Mouse (Mus musculus): ENCODE data around the gene Gm3298. TPM values are rescaled to one million over a fixed set of nuclear protein-coding genes. Genes with fewer than 3 reads are reported as not detected.
"Not testable (repeated sequence)": the region's sequence is repeated elsewhere in the genome, so short reads cannot be mapped to it uniquely, and the experiment has no call there.

Gene Gm3298
- polyA plus RNA-seq (2012; rRNA removed): not detected in 2 replicates

DNA sequence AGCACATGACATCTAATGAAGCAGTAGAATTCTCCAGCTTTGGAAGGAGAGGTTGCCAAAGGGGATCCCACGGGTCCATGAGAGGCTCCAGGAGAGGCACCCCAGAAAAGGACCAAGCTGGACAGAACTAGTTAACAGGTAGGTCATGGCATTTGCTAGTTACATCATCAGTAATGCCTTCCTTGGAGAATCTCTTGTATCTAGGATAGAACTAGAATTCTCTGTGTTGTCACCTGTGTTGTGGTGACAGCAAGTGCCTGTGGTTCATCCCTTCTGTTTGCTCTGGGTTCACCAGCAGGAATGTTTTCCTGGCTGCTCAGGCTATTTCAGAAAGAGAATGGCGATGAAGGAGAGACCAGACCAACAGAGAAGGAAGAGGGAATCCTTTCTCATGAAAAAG, at the start of gene Gm3298:
Gene Gm3298 (plus strand): TSS at position 301 of the 400 bp plus-strand sequence.
- WGBS: 77% methylated on average over 1 of the region's 2 CpGs
- not testable (repeated sequence) for H3K36me3 ChIP-seq (ENCODE audit: control insufficient read depth, insufficient read depth, low read length); H3K4me3 ChIP-seq (ENCODE audit: low read depth, low read length); H3K4me1 ChIP-seq (ENCODE audit: control insufficient read depth, insufficient read depth, insufficient read length, low read length); H3K27me3 ChIP-seq (ENCODE audit: control insufficient read depth, insufficient read depth, low read length); H3K27ac ChIP-seq (ENCODE audit: insufficient read depth, low read depth, low read length)

DNA sequence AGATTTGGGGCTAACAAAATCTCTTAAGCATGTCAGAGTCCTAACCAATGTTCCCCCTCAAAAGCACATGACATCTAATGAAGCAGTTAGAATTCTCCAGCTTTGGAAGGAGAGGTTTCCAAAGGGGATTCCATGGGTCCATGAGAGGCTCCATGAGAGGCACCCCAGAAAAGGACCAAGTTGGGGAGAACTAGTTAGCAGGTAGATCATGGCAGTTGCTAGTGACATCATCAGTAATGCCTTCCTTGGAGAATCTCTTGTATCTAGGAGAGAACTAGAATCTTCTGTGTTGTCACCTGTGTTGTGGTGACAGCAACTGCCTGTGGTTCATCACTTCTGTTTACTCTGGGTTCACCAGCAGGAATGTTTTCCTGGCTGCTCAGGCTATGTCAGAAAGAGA, 32.1 kb upstream of the Gm3298 start, which contains the start of gene Gm8297:
Gene Gm8297 (plus strand): TSS at position 301 of the 400 bp plus-strand sequence.
- not testable (repeated sequence) for H3K36me3 ChIP-seq (ENCODE audit: control insufficient read depth, insufficient read depth, low read length); H3K27me3 ChIP-seq (ENCODE audit: control insufficient read depth, insufficient read depth, low read length)

GRCm38 (mm10) chr14:5050329-5050728, 34.6 kb downstream of the Gm3298 start, which contains the start of gene 4930555G01Rik:
TSS of gene 4930555G01Rik (plus strand) at chr14:5050629.
- H3K4me1 ChIP-seq (ENCODE audit: control insufficient read depth, insufficient read depth, insufficient read length, low read length); H3K27me3 ChIP-seq (ENCODE audit: control insufficient read depth, insufficient read depth, low read length); H3K36me3 ChIP-seq (ENCODE audit: control insufficient read depth, insufficient read depth, low read length); H3K4me3 ChIP-seq (ENCODE audit: low read depth, low read length); H3K27ac ChIP-seq (ENCODE audit: insufficient read depth, low read depth, low read length): not testable (repeated sequence)
- no CpG with 5 or more reads among the region's 3 CpGs for WGBS

More for the DNA sequence above, 32.1 kb upstream of the Gm3298 start, which contains the start of gene Gm8297:
- H3K27ac ChIP-seq (ENCODE audit: insufficient read depth, low read depth, low read length); H3K4me1 ChIP-seq (ENCODE audit: control insufficient read depth, insufficient read depth, insufficient read length, low read length); H3K4me3 ChIP-seq (ENCODE audit: low read depth, low read length): not testable (repeated sequence)

Other genes with a start within 250 kb of the Gm3298 start
- gene Gm9602, start 239.6 kb upstream of the Gm3298 start, polyA plus RNA-seq (2012; rRNA removed): not detected in 2 replicates
- gene Gm3269, start 177.8 kb upstream of the Gm3298 start, polyA plus RNA-seq (2012; rRNA removed): not detected in 2 replicates
- not detected in 2 replicates for gene Gm3264, start 160.3 kb upstream of the Gm3298 start, polyA plus RNA-seq (2012; rRNA removed)
- not detected in 2 replicates for gene Gm3278, start 123.5 kb upstream of the Gm3298 start, polyA plus RNA-seq (2012; rRNA removed)
- gene Gm8297, start 32.0 kb upstream of the Gm3298 start, polyA plus RNA-seq (2012; rRNA removed): not detected in 2 replicates
- gene 4930555G01Rik, start 34.7 kb downstream of the Gm3298 start, polyA plus RNA-seq (2012; rRNA removed): not detected in 2 replicates
- not detected in 2 replicates for gene Gm8281, start 55.1 kb downstream of the Gm3298 start, polyA plus RNA-seq (2012; rRNA removed)
- not detected in 2 replicates for gene Gm8279, start 115.6 kb downstream of the Gm3298 start, polyA plus RNA-seq (2012; rRNA removed)
- gene Gm3317, start 148.6 kb downstream of the Gm3298 start, polyA plus RNA-seq (2012; rRNA removed): not detected in 2 replicates
- not detected in 2 replicates for gene Gm8271, start 169.9 kb downstream of the Gm3298 start, polyA plus RNA-seq (2012; rRNA removed)
- gene Gm3526, start 244.7 kb downstream of the Gm3298 start, polyA plus RNA-seq (2012; rRNA removed): not detected in 2 replicates